Mouse (Mus musculus) kidney, embryonic 16.5 days (tissue): ENCODE data around the gene Svep1. TPM values are rescaled to one million over a fixed set of nuclear protein-coding genes. Genes with fewer than 3 reads are reported as not detected.

ENCODE experiments used
- ATAC-seq: fragments of 200-750 bp; cut with Nextera tagmentation; 2 replicates; pipeline ENCODE4 v1.8.0; 2017; ENCODE audit warnings: moderate TSS enrichment; ENCODE audit not compliant: low FRiP score, low TSS enrichment
- H3K27ac ChIP-seq: fragments of 300-500 bp; sonication (generic); 2 replicates; pipeline ENCODE4 v1.5.1; 2014; ENCODE audit warnings: low read length
- H3K27me3 ChIP-seq: fragments of 300-500 bp; sonication (generic); 2 replicates; pipeline ENCODE4 v1.6.1; 2014; ENCODE audit warnings: low read length, control low read depth, mixed read lengths; ENCODE audit not compliant: insufficient read depth
- H3K36me3 ChIP-seq: fragments of 300-500 bp; sonication (generic); 2 replicates; pipeline ENCODE4 v1.6.1; 2014; ENCODE audit warnings: low read length, control low read depth, mixed read lengths; ENCODE audit not compliant: insufficient read depth
- H3K4me1 ChIP-seq: fragments of 300-500 bp; sonication (generic); 2 replicates; pipeline ENCODE4 v1.6.1; 2014; ENCODE audit warnings: low read length, control low read depth, mixed read lengths; ENCODE audit not compliant: insufficient read depth
- H3K4me2 ChIP-seq: fragments of 300-500 bp; sonication (generic); replicated peaks from 2 replicates; pipeline ENCODE4 v1.6.1; 2014; ENCODE audit warnings: low read depth, low read length
- H3K4me3 ChIP-seq: fragments of 300-500 bp; sonication (generic); 2 replicates; pipeline ENCODE4 v1.5.1; 2014; ENCODE audit warnings: mild to moderate bottlenecking, low read length
- H3K9ac ChIP-seq: fragments of 300-500 bp; sonication (generic); replicated peaks from 2 replicates; pipeline ENCODE4 v1.6.1; 2014; ENCODE audit warnings: low read length
- H3K9me3 ChIP-seq: fragments of 300-500 bp; sonication (generic); 2 replicates; pipeline ENCODE4 v1.6.1; 2016; ENCODE audit warnings: low read length, control low read depth
- WGBS: fragments of 180-500 bp; shearing (Covaris S2); extraction: QIAGEN DNeasy Blood & Tissue Kit; methylation state at CpG from one replicate; pipeline ENCODE4 v1.1.7; 2014; 5-methylcytosine and 5-hydroxymethylcytosine counted together
- polyA plus RNA-seq: library from polyadenylated mRNA; unstranded; fragments of >200 nt; fragmentation: Nextera tagmentation; extraction: Ambion mirVana; gene quantifications from 2 replicates; pipeline ENCODE4 v1.2.1, GENCODE M21; 2015

Svep1 gene
- 3.1 and 3.6 TPM in 2 replicates for polyA plus RNA-seq

- no peaks in the 10 kb centered on the region for H3K36me3 ChIP-seq
- H3K27ac ChIP-seq: peak within 1 kb of the TSS; percentile 65
- no peaks in the 10 kb centered on the region for H3K9me3 ChIP-seq
- peak within 1 kb of the TSS; percentile 79 for H3K9ac ChIP-seq
- under 1% methylated on average over 45 of the region's 47 CpGs for WGBS
- peak; percentile 85 for ATAC-seq
- H3K4me2 ChIP-seq: peak within 1 kb of the TSS; percentile 96
- H3K4me3 ChIP-seq: peak within 1 kb of the TSS; percentile 66
- H3K4me1 ChIP-seq: peaks cover 9% of the 10 kb centered on the region
- peaks cover 13% of the 10 kb centered on the region for H3K27me3 ChIP-seq
Measured at GRCm38 (mm10) chr4:58206115-58206945, at the start of gene Svep1. Gene Svep1, minus strand, starts transcription at chr4:58206859.

- 32% methylated on average over 5 of the region's 5 CpGs for WGBS
- Histone ChIP-seq H3K4me1 (no peaks in the 10 kb centered on the region), H3K9ac (no peak overlapping the region), H3K9me3 (no peaks in the 10 kb centered on the region), H3K4me3 (no peak overlapping the region), H3K27me3 (no peaks in the 10 kb centered on the region), H3K36me3 (no peaks in the 10 kb centered on the region), H3K27ac (no peak overlapping the region), H3K4me2 (no peak overlapping the region)
- ATAC-seq: no peak
Measured at GRCm38 (mm10) chr4:58253410-58253809, 46.8 kb upstream of the Svep1 start.

DNA sequence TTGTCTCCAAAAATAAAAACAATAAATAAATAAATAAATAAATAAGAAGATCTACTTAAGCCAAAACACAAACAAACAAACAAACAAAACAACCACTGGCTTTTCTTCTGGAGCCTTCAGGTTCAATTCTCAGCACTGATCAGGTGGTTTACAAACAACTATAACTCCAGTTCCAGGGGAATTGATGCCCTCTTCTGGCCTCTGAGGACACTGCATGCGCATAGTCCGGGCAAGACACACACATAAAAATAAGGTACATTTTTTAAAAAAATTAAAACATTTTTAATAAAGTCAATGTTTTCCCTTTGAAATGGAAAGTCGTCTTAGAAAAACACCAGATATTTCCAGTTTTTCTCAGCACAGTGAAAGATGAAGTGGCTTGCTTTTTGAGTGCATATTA, 45.7 kb upstream of the Svep1 start:
- Histone ChIP-seq H3K9me3 (no peaks in the 10 kb centered on the region), H3K27me3 (no peaks in the 10 kb centered on the region), H3K4me3 (no peak overlapping the region), H3K9ac (no peak overlapping the region), H3K36me3 (no peaks in the 10 kb centered on the region), H3K27ac (no peak overlapping the region), H3K4me2 (no peak overlapping the region), H3K4me1 (no peaks in the 10 kb centered on the region)
- no peak for ATAC-seq
- 90% methylated on average over 3 of the region's 3 CpGs for WGBS

DNA sequence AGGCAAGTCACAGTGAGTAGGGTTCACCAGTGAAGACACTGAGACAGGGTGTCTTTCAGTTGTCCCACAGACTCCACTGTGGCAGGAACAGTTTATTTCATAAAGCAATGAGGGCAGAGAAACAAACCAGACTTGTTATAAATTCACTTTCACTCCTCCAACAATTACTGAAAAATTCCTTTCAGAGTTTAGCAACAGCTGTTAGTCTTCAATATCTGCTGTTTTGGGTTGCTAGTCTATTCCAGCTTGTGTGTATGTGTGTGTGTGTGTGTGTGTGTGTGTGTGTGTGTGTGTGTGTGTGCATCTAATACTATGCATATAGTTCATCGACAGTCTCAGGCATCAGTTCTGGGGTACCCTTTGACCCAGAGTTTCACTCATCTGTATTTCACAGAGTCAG, 38.9 kb upstream of the Svep1 start:
- Histone ChIP-seq H3K9me3 (no peaks in the 10 kb centered on the region), H3K36me3 (no peaks in the 10 kb centered on the region), H3K4me1 (no peaks in the 10 kb centered on the region), H3K9ac (no peak overlapping the region), H3K27me3 (no peaks in the 10 kb centered on the region), H3K27ac (peak overlapping the region; percentile 61; the same call in 1 of the 2 replicates), H3K4me2 (no peak overlapping the region), H3K4me3 (no peak overlapping the region)
- WGBS: 41% methylated on average over 1 of the region's 1 CpGs
- ATAC-seq: no peak

- 80% methylated on average over 7 of the region's 7 CpGs for WGBS
- Histone ChIP-seq H3K4me1 (no peaks in the 10 kb centered on the region), H3K27ac (no peak overlapping the region), H3K9me3 (no peaks in the 10 kb centered on the region), H3K9ac (no peak overlapping the region), H3K27me3 (no peaks in the 10 kb centered on the region), H3K4me3 (no peak overlapping the region), H3K36me3 (no peaks in the 10 kb centered on the region), H3K4me2 (no peak overlapping the region)
- ATAC-seq: no peak
Measured at GRCm38 (mm10) chr4:58240416-58240815, 33.8 kb upstream of the Svep1 start.

DNA sequence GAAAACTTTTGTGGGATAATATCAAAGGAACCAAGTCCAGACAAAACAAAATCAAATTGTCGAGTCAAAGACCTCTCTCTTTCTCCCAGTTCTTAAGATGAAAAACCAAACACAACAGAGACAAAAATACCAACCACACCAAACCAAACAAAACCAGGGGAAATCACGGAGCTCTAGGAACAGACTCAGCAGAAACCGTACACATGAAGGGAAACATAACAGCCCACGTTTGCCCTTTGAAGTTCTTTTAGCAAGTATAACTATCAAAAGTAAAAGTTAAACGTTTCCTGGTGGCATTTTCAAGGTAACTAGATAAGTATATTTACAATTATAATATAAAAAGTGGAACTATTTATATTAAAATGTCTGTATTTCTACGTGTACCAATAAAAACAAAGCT, 29.2 kb upstream of the Svep1 start:
- no peaks in the 10 kb centered on the region for H3K36me3 ChIP-seq
- H3K4me1 ChIP-seq: no peaks in the 10 kb centered on the region
- no peak overlapping the region for H3K4me3 ChIP-seq
- ATAC-seq: no peak
- WGBS: 21% methylated on average over 6 of the region's 6 CpGs
- no peak overlapping the region for H3K9ac ChIP-seq
- no peaks in the 10 kb centered on the region for H3K27me3 ChIP-seq
- H3K9me3 ChIP-seq: no peaks in the 10 kb centered on the region
- no peak overlapping the region for H3K27ac ChIP-seq
- H3K4me2 ChIP-seq: no peak overlapping the region

- no peaks in the 10 kb centered on the region for H3K36me3 ChIP-seq
- no peak overlapping the region for H3K4me2 ChIP-seq
- no peak overlapping the region for H3K9ac ChIP-seq
- H3K27me3 ChIP-seq: no peaks in the 10 kb centered on the region
- H3K27ac ChIP-seq: no peak overlapping the region
- no peaks in the 10 kb centered on the region for H3K4me1 ChIP-seq
- WGBS: 55% methylated on average over 2 of the region's 2 CpGs
- ATAC-seq: peak; percentile 54; the same call in 1 of the 2 replicates
- no peak overlapping the region for H3K4me3 ChIP-seq
- no peaks in the 10 kb centered on the region for H3K9me3 ChIP-seq
Measured at GRCm38 (mm10) chr4:58223499-58223898, 16.8 kb upstream of the Svep1 start.

DNA sequence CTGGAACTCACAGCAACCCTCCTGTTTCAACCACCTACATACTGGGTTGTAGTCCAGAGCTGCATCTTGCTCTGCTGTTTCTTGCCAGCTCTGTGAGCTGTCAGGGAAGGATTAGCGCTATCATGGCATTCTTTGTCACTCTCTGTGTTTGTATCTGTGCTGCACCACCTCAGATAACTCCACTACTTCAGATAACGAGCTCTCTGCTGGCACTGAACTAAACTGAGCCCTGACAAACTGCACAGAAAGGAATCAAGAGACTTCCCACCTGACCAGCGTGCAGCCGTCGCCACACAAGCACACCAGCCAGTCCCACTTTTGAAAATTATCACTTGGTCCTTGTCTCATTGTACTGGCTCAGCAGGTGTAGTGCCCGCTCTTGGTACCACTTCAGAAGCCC, 4.7 kb upstream of the Svep1 start:
- peaks cover 8% of the 10 kb centered on the region for H3K4me1 ChIP-seq
- no peak overlapping the region for H3K4me3 ChIP-seq
- no peak overlapping the region for H3K4me2 ChIP-seq
- no peaks in the 10 kb centered on the region for H3K9me3 ChIP-seq
- H3K27me3 ChIP-seq: peaks cover 9% of the 10 kb centered on the region; the same call in 1 of the 2 replicates
- H3K27ac ChIP-seq: no peak overlapping the region
- WGBS: 68% methylated on average over 6 of the region's 6 CpGs
- no peaks in the 10 kb centered on the region for H3K36me3 ChIP-seq
- no peak overlapping the region for H3K9ac ChIP-seq
- no peak for ATAC-seq

DNA sequence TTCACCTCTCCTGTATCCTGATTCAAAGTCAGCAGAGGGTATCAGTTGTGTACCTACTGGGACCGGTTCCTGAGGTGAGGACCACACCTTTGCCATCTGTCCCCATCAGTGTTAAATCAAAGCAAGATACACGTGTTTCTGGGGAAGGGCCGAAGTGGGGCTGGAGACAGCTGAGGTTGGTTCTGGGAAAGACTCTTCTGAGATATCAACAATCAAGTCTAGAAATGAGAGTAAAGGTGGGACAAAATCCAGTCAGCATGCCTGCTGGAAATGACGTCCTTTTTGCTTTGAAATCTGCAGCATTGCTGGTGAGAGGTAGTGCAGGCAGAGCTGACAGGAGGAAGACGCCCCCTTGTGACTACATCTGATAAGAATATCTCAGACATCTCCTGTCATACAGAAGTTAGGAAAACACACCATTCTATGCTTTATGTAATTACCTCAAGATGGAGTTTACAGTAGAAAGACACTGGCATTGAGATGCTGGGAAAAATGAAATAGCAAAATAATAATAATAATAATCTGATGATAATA, 4.0 kb upstream of the Svep1 start:
- Histone ChIP-seq H3K36me3 (no peaks in the 10 kb centered on the region), H3K4me1 (peaks cover 9% of the 10 kb centered on the region), H3K27me3 (peaks cover 10% of the 10 kb centered on the region), H3K4me2 (no peak overlapping the region), H3K27ac (no peak overlapping the region), H3K9ac (no peak overlapping the region), H3K4me3 (no peak overlapping the region), H3K9me3 (no peaks in the 10 kb centered on the region)
- ATAC-seq: no peak
- WGBS: 62% methylated on average over 5 of the region's 5 CpGs

DNA sequence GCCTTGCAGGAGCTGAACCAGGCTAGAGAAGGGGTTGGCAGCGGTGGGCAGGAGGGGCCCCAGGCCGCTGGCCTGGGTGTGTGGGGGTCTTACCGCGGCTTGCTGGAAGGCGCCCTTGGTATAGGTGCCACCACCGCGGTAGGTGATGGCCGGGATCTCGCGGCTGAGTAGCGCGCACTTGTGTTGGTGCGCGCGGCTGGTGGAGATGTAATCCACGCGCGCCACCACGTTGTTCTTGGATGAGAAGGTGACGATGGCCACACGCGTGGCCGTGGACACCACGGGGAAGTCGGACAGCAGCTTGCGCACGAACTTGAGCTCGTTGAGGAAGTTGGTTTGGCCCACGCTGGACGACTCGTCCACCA, 927 bp downstream of the Svep1 start:
- Histone ChIP-seq H3K4me1 (peaks cover 13% of the 10 kb centered on the region), H3K9me3 (no peaks in the 10 kb centered on the region), H3K27ac (peak overlapping the region; percentile 65; the same call in 1 of the 2 replicates), H3K36me3 (no peaks in the 10 kb centered on the region), H3K4me3 (peak overlapping the region; percentile 66), H3K4me2 (peak overlapping the region; percentile 96), H3K27me3 (peaks cover 13% of the 10 kb centered on the region), H3K9ac (peak overlapping the region; percentile 79)
- peak; percentile 24 for ATAC-seq
- under 1% methylated on average over 31 of the region's 31 CpGs for WGBS
